Mouse (Mus musculus) heart, postnatal 0 days (tissue): ENCODE data around the gene Mthfsd.

ENCODE experiments used
- CTCF ChIP-seq: IDR thresholded peaks from 2 replicates; pipeline ENCODE4 v1.5.1; 2016; ENCODE audit warnings: antibody characterized with exemption, control low read depth, low read depth
- EP300 ChIP-seq: IDR thresholded peaks from 2 replicates; pipeline ENCODE4 v1.6.1; 2016; ENCODE audit warnings: antibody characterized with exemption, low read depth

GRCm38 (mm10) chr8:121059098-121059497, 49.1 kb downstream of the Mthfsd start:
- TF ChIP-seq CTCF: no peak
- TF ChIP-seq EP300: no peak
